Mouse (Mus musculus) MEL-GATA-1-ER (cell line): ENCODE results near the gene A930033H14Rik.

ENCODE experiments used
- DNase-seq: peaks from one replicate; pipeline ENCODE4 v3.0.0-alpha.2; 2012; ENCODE audit warnings: low read depth; ENCODE audit errors: extremely low read depth

Gene A930033H14Rik

GRCm38 (mm10) chr10:69193721-69194120, 19.2 kb downstream of the A930033H14Rik start:
- DNase-seq: no peak

- DNase-seq: no peak
These were observed 20.6 kb downstream of the A930033H14Rik start for GRCm38 (mm10) chr10:69192266-69192665.

GRCm38 (mm10) chr10:69190434-69191160, 22.3 kb downstream of the A930033H14Rik start:
- no peak for DNase-seq

- no peak for DNase-seq
These were observed 25.0 kb downstream of the A930033H14Rik start for GRCm38 (mm10) chr10:69187773-69188443.

GRCm38 (mm10) chr10:69185894-69186893, 26.7 kb downstream of the A930033H14Rik start:
- DNase-seq: no peak

GRCm38 (mm10) chr10:69185431-69185830, 27.5 kb downstream of the A930033H14Rik start:
- DNase-seq: no peak

- DNase-seq: no peak
These were observed 28.0 kb downstream of the A930033H14Rik start for GRCm38 (mm10) chr10:69184903-69185302.

- no peak for DNase-seq
These were observed 31.9 kb downstream of the A930033H14Rik start for GRCm38 (mm10) chr10:69180997-69181396.

GRCm38 (mm10) chr10:69179341-69179740, 33.6 kb downstream of the A930033H14Rik start:
- no peak for DNase-seq

- no peak for DNase-seq
These were observed 36.8 kb downstream of the A930033H14Rik start for GRCm38 (mm10) chr10:69176116-69176515.

- no peak for DNase-seq
These were observed 40.5 kb downstream of the A930033H14Rik start for GRCm38 (mm10) chr10:69172412-69172811.

GRCm38 (mm10) chr10:69166514-69166913, 46.4 kb downstream of the A930033H14Rik start:
- DNase-seq: no peak

- no peak for DNase-seq
These were observed 47.1 kb downstream of the A930033H14Rik start for GRCm38 (mm10) chr10:69165847-69166246.

GRCm38 (mm10) chr10:69165125-69165524, 47.8 kb downstream of the A930033H14Rik start:
- no peak for DNase-seq

GRCm38 (mm10) chr10:69163216-69163615, 49.7 kb downstream of the A930033H14Rik start:
- DNase-seq: no peak

- DNase-seq: no peak
These were observed 50.3 kb downstream of the A930033H14Rik start for GRCm38 (mm10) chr10:69162577-69162976.

GRCm38 (mm10) chr10:69161503-69161902, 51.4 kb downstream of the A930033H14Rik start:
- no peak for DNase-seq

GRCm38 (mm10) chr10:69160877-69161276, 52.0 kb downstream of the A930033H14Rik start:
- DNase-seq: no peak
